Mouse (Mus musculus): ENCODE measurements around the gene Slc35f1. TPM values are rescaled to one million over a fixed set of nuclear protein-coding genes. Genes with fewer than 3 reads are reported as not detected.
A peak's percentile ranks its signal among the peaks of the same experiment; 100 is the strongest.

Gene Slc35f1
- polyA plus RNA-seq (2012; rRNA removed), result 24.9 and 26.0 TPM in 2 replicates

- Histone ChIP-seq H3K4me1 (ENCODE audit: control insufficient read depth, insufficient read depth, low read length) (no peaks in the 10 kb centered on the region), H3K27ac (ENCODE audit: insufficient read depth, low read length) (peak within 1 kb of the TSS; percentile 63), H3K4me3 (ENCODE audit: insufficient read depth, low read length) (peak within 1 kb of the TSS; percentile 98)
- TF ChIP-seq CTCF (IDR thresholded peaks at IDR 0.05; ENCODE audit: extremely low read depth, insufficient read depth, low read length) (peak; percentile 61), POLR2A (IDR thresholded peaks at IDR 0.05; ENCODE audit: extremely low read depth, insufficient read depth, low read length) (peak; percentile 48; the same call in 1 of the 2 replicates)
Observed at GRCm38 (mm10) chr10:52690334-52690991, at the start of gene Slc35f1. Gene Slc35f1, plus strand, starts transcription at chr10:52690533.

GRCm38 (mm10) chr10:52671234-52671633 lies 19.1 kb upstream of the Slc35f1 start:
- H3K4me3 ChIP-seq (ENCODE audit: insufficient read depth, low read length), result no peak overlapping the region
- no peak overlapping the region for H3K27ac ChIP-seq (ENCODE audit: insufficient read depth, low read length)
- TF ChIP-seq CTCF (IDR thresholded peaks at IDR 0.05; ENCODE audit: extremely low read depth, insufficient read depth, low read length), result no peak
- no peak for TF ChIP-seq POLR2A (IDR thresholded peaks at IDR 0.05; ENCODE audit: extremely low read depth, insufficient read depth, low read length)
- no peaks in the 10 kb centered on the region for H3K4me1 ChIP-seq (ENCODE audit: control insufficient read depth, insufficient read depth, low read length)

- Histone ChIP-seq H3K4me1 (ENCODE audit: control insufficient read depth, insufficient read depth, low read length) (no peaks in the 10 kb centered on the region), H3K4me3 (ENCODE audit: insufficient read depth, low read length) (peak overlapping the region; percentile 98), H3K27ac (ENCODE audit: insufficient read depth, low read length) (peak overlapping the region; percentile 63)
- no peak for TF ChIP-seq POLR2A (IDR thresholded peaks at IDR 0.05; ENCODE audit: extremely low read depth, insufficient read depth, low read length)
- no peak for TF ChIP-seq CTCF (IDR thresholded peaks at IDR 0.05; ENCODE audit: extremely low read depth, insufficient read depth, low read length)
Observed at GRCm38 (mm10) chr10:52690992-52691731, 829 bp downstream of the Slc35f1 start.

DNA sequence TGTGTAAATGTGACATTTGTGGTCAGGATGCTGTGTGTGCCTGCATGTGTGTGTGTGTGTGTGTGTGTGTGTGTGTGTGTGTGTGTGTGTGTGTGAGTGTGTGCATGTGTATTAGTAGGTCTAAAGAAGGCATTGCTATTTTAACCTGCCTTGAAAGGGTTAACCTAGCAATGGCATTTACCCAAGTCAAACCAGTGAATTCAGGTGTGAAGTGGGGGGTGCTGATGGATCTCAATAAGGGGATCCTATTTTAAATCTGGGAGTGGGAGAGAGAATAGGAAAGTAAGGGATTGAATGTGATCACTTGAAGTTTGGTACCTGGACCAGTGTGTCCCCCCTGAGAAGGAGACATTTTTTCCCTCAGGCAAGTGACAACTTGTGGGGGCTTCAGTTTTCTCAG lies 13.4 kb downstream of the Slc35f1 start:
- no peak overlapping the region for H3K27ac ChIP-seq (ENCODE audit: insufficient read depth, low read length)
- TF ChIP-seq CTCF (IDR thresholded peaks at IDR 0.05; ENCODE audit: extremely low read depth, insufficient read depth, low read length), result no peak
- TF ChIP-seq POLR2A (IDR thresholded peaks at IDR 0.05; ENCODE audit: extremely low read depth, insufficient read depth, low read length), result no peak
- H3K4me3 ChIP-seq (ENCODE audit: insufficient read depth, low read length), result peak overlapping the region; percentile 37; the same call in 1 of the 2 replicates
- H3K4me1 ChIP-seq (ENCODE audit: control insufficient read depth, insufficient read depth, low read length), result peaks cover 4% of the 10 kb centered on the region

DNA sequence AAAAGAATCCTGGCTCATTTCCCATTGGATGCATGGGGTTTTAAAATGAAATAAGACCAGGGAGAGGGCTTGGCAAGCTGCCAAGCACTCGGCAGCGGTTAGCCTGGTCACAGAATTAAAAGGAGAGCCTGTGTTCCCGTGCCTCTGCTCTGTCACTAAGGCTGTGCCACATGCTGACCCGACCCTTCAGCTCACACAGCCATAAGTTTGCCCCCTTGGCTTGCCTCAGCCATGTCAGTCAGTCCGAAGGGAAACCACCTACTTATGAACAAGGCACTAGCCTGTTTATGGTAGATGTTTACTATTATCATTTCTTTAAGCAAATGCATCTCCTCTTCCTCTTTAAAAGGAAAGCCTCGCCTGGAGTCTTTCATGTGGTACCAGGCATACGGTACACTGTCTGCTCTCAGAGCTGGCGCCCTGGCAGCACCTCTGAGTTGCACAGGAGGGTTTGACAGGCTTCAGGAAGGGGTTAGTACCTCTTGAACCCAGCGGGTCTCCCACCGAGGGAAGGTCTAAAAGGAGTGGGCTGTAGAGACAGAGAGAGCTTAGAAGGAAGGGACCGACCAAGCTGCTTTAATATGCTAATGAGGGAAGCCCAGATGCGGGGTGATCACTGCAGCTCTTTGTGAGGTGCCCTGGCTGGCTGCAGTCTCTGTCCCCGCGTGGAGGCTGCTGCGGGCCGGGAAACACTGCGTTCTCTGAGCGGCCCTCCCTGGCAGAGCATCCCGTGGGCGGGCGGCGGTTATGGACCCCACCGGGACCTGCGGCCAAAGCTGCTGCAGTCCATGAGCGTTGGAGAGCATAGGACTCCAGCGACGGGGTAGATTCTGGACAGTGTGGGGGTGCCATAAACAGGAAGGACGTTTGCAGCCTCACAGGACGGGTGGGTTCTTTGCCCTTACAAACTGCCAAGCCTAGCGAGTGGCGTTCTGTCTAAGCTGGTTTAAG lies 14.0 kb downstream of the Slc35f1 start:
- peak overlapping the region; percentile 49 for H3K27ac ChIP-seq (ENCODE audit: insufficient read depth, low read length)
- peak overlapping the region; percentile 37 for H3K4me3 ChIP-seq (ENCODE audit: insufficient read depth, low read length)
- TF ChIP-seq POLR2A (IDR thresholded peaks at IDR 0.05; ENCODE audit: extremely low read depth, insufficient read depth, low read length), result no peak
- no peak for TF ChIP-seq CTCF (IDR thresholded peaks at IDR 0.05; ENCODE audit: extremely low read depth, insufficient read depth, low read length)
- peaks cover 4% of the 10 kb centered on the region for H3K4me1 ChIP-seq (ENCODE audit: control insufficient read depth, insufficient read depth, low read length)

DNA sequence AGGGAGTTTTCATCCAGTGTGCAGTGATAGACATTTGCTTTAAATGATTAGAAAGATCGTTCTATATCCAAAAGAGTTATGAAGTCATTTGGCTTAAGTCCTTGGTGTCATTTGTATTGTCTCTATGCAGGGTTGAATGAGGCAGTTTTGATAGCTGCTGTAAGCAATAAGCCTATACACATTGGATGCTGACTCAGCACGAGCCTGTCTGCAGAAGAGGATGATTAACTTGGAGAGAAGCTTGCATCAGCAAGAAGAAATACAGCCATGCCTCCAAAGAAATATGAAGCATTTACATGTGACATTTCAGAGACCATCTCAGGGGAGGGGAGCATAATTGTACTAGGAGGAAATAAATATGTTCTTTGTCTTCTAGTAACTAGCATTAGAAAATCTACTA lies 19.1 kb downstream of the Slc35f1 start:
- Histone ChIP-seq H3K4me3 (ENCODE audit: insufficient read depth, low read length) (no peak overlapping the region), H3K27ac (ENCODE audit: insufficient read depth, low read length) (no peak overlapping the region), H3K4me1 (ENCODE audit: control insufficient read depth, insufficient read depth, low read length) (no peaks in the 10 kb centered on the region; the same call in 1 of the 2 replicates)
- TF ChIP-seq CTCF (IDR thresholded peaks at IDR 0.05; ENCODE audit: extremely low read depth, insufficient read depth, low read length), result no peak
- no peak for TF ChIP-seq POLR2A (IDR thresholded peaks at IDR 0.05; ENCODE audit: extremely low read depth, insufficient read depth, low read length)

DNA sequence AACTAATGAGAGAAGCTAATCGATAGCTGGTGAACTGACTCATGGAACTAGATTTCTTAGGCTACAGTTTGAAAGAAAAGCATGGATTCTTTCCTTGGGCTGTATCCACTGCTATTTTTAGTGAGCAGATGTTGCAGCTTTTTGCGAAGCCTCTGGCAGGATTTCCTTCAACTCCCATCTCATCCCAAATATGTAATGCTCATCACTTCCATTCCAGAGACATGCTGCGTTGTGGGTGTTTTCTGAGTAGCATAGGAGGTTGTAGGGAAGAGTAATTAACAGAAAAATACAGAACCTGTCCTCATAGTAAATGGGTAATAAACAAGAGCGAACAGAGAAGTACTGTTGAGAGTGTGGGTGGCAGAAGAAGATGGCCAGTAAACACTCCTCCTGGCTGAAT lies 21.8 kb downstream of the Slc35f1 start:
- Histone ChIP-seq H3K4me1 (ENCODE audit: control insufficient read depth, insufficient read depth, low read length) (peaks cover 2% of the 10 kb centered on the region; the same call in 1 of the 2 replicates), H3K27ac (ENCODE audit: insufficient read depth, low read length) (peak overlapping the region; percentile 65), H3K4me3 (ENCODE audit: insufficient read depth, low read length) (no peak overlapping the region)
- no peak for TF ChIP-seq CTCF (IDR thresholded peaks at IDR 0.05; ENCODE audit: extremely low read depth, insufficient read depth, low read length)
- no peak for TF ChIP-seq POLR2A (IDR thresholded peaks at IDR 0.05; ENCODE audit: extremely low read depth, insufficient read depth, low read length)

DNA sequence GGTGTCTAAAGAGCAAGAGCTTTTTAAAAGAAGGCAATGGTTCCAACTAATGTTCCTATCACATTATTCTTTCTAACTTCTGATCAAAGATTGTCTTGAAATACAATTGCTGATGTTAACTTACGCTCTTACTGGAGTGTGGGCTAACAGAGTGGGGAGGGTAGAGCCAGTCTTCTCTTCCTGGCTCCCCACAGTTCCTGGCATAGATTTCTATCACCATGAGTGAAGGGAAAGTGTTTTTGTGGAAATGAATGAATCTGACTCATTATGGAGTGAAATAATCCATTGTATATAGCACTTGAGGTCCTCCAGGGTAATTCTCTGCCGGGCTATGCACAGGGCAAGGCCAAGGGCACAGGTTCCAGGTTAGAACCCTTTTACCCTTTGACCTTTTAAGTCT lies 24.2 kb downstream of the Slc35f1 start:
- Histone ChIP-seq H3K4me3 (ENCODE audit: insufficient read depth, low read length) (no peak overlapping the region), H3K27ac (ENCODE audit: insufficient read depth, low read length) (no peak overlapping the region), H3K4me1 (ENCODE audit: control insufficient read depth, insufficient read depth, low read length) (peaks cover 2% of the 10 kb centered on the region; the same call in 1 of the 2 replicates)
- TF ChIP-seq CTCF (IDR thresholded peaks at IDR 0.05; ENCODE audit: extremely low read depth, insufficient read depth, low read length), result no peak
- no peak for TF ChIP-seq POLR2A (IDR thresholded peaks at IDR 0.05; ENCODE audit: extremely low read depth, insufficient read depth, low read length)

GRCm38 (mm10) chr10:52715146-52715545 lies 24.8 kb downstream of the Slc35f1 start:
- Histone ChIP-seq H3K27ac (ENCODE audit: insufficient read depth, low read length) (no peak overlapping the region), H3K4me3 (ENCODE audit: insufficient read depth, low read length) (no peak overlapping the region), H3K4me1 (ENCODE audit: control insufficient read depth, insufficient read depth, low read length) (peaks cover 2% of the 10 kb centered on the region; the same call in 1 of the 2 replicates)
- TF ChIP-seq CTCF (IDR thresholded peaks at IDR 0.05; ENCODE audit: extremely low read depth, insufficient read depth, low read length) (no peak), POLR2A (IDR thresholded peaks at IDR 0.05; ENCODE audit: extremely low read depth, insufficient read depth, low read length) (no peak)

Measured in cortical plate, adult 2 months (tissue).